Mouse (Mus musculus) lung, postnatal 36 days (tissue): ENCODE results near the gene Opcml.

Source experiments
- DNase-seq: peaks from one replicate; pipeline ENCODE4 v3.0.0; 2022; ENCODE audit warnings: mixed read lengths

Gene Opcml

DNA sequence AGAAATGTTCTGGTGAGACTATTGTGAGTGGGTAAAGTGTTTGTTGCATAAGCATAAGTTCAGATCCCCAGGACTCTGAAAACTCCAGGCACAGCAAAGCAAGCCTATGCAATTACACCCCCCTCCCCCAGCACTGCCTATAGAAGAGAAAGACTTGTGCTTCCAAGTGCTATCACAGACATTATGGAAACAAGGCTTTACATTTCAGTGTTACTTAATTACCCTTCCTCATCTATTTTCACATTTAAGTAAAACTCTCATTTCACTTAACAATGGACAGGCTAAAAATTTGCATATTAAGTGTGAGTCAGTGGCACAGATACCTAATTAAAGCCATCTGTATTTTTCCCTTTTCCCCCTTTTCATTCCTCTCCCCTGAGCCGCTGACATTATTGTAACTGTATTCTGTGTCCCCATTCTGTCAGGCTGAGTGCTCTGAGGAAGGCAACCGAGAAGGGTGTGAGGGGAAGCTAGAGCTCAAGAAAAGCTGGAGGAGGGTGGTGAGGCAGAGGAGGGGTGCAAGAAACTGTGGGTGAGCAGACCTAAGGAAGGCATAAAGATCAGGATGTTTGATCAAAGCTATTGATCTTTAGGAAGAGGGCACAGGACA is 1055.5 kb downstream of the Opcml start:
- DNase-seq: no peak

DNA sequence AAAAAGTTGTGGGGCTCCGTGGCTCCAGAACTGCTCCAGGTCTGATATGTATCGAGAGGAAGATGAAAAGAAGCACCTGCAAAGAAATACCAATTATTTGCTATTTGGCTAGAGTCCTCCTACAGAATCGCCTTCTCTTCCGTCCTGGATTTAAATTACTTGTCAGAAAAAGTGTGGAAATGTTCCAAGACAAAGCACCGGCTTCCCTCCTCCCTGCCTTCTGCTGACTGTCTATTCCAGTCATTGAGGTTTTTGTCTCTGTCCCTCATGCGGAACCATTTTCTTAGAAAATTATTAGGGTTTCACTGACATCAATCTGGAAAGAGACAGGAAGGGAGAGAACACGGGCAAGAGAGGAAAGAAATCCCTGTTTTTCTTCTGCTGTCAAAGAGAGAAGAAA is 1065.3 kb downstream of the Opcml start:
- no peak for DNase-seq

- DNase-seq: no peak
Measured at GRCm38 (mm10) chr9:28861983-28862382, 1071.4 kb downstream of the Opcml start.

DNA sequence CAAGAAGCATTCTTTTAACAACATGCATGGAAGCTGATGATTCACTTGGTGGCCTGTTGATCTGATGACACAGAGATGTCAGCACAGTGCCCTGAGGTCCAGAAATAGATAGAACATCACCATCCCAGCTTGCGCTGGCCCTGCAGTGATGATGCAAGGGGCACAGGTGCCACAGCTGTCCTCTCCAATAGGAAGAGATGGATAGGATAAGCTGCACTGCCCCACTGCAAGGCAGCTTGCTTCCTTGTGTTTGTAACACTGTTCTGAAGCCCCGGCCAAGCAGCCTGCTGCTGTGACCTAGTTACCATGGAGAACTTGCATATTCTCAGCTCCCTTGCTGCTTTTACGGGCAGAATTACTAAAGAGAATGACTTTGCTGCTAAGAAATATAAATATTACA is 1076.7 kb downstream of the Opcml start:
- no peak for DNase-seq

DNA sequence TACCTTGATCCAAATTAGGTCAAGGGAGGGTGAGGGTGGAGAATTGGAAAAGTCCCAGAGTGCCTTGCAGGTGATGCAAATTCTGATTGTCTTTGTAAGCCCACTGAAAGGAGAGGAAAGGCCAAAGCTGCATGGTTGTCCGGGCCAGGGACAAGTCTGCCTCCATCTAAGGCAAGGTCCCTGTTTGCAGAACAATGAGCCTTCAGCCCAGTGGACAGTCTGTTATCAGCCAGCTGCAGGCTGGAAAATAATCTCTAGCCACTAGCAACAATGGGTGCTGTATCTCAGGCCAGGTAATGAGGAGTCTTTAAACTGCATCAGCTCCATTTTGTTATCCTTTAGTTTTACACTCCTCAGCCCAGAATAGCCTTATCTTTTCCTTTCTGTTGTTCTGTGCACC is 1079.9 kb downstream of the Opcml start:
- DNase-seq: no peak

- DNase-seq: no peak
Measured at GRCm38 (mm10) chr9:28882566-28882965, 1092.0 kb downstream of the Opcml start.

GRCm38 (mm10) chr9:28891611-28892010 is 1101.0 kb downstream of the Opcml start:
- no peak for DNase-seq

- peak; percentile 0 for DNase-seq
Measured at GRCm38 (mm10) chr9:28903291-28903690, 1112.7 kb downstream of the Opcml start.

GRCm38 (mm10) chr9:28909738-28910137 is 1119.2 kb downstream of the Opcml start:
- DNase-seq: no peak

GRCm38 (mm10) chr9:28911571-28912185 is 1121.1 kb downstream of the Opcml start:
- DNase-seq: no peak

DNA sequence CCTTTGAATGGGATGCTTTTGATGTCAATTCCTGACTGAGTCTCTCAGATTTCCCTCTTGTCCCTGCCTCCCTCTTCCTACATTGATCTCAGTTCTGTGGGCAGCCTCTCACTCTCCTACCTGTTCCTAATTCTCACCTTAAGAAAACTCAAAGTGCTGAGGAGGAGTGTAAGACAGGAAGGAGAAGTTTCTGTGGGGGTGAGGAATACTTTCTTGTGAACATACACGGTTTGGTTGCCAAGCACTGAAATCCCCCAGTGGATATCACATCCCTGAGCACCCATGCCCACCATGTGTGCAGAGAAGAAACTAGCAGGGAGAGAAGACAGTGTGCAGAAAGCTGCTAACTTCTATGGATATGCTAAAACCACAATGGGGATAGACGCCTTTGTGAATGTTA is 1141.5 kb downstream of the Opcml start:
- DNase-seq: no peak

- DNase-seq: no peak
Measured at GRCm38 (mm10) chr9:28937163-28937562, 1146.6 kb downstream of the Opcml start.

DNA sequence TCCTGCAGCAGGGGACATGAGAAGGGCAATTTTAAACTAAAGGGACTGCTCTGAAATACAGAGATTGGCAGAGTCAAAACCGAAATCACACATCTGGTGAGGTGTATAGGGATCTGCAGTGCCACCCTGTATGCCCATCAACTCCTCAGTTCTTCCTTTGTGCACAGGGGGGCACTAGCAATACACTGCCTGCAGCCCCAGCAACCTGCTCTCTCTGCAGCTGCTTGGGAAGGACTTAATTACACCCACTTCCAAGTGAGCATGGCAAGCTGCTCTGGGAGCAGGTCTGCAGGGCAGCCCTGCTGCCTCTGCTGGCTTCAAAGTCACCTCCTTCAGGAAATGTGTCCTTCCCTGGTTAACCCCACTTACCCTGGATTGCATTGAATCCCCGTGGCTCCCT is 1147.4 kb downstream of the Opcml start:
- no peak for DNase-seq

DNA sequence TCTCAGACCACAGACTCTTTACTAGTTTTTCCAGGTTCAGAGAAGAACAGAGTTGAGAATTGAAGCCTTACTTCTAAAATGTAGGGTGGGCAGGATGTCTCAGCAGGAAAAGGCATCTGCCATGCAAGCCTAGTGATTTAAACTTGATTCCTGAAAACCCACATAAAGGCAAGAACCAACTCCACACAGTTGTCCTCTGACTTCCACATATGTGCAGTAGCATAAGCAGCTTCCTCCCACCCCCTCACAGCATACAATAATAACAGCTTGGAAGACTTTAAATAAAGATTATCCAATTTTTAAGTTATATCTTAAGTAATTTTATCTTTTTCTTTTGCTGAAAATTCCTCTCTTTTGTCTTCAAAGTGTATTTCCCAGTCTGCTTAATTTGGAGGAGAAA is 1150.3 kb downstream of the Opcml start:
- no peak for DNase-seq

GRCm38 (mm10) chr9:28969455-28969854 is 1178.9 kb downstream of the Opcml start:
- no peak for DNase-seq
